Mouse (Mus musculus) adrenal gland, postnatal 10 days (tissue): ENCODE measurements around the gene Plrg1. TPM values are rescaled to one million over a fixed set of nuclear protein-coding genes. Genes with fewer than 3 reads are reported as not detected.

Experiments used
- total RNA-seq, 2 experiments: library from RNA; stranded (reverse); gene quantifications; 2 replicates each; pipeline ENCODE4 v1.2.3; 2021

Plrg1 gene
- total RNA-seq, 2 experiments from 2014 or later = 44.2 to 45.3 TPM

Other genes with a start within 250 kb of the Plrg1 start
- gene Rbm46, start 179.0 kb upstream of the Plrg1 start, total RNA-seq = 1 to 10 TPM; 1.1 to 1.2 TPM
- gene Lrat, start 151.5 kb upstream of the Plrg1 start, total RNA-seq = 1 to 10 TPM; 1.1 to 1.4 TPM
- gene Fgg, start 47.8 kb upstream of the Plrg1 start, total RNA-seq = 100 to 1,000 TPM; 236 to 622 TPM
- 100 to 1,000 TPM; 274 to 777 TPM for gene Fga, start 29.4 kb upstream of the Plrg1 start, total RNA-seq
- gene Fgb, start 5.7 kb upstream of the Plrg1 start, total RNA-seq = 100 to 1,000 TPM; 122 to 356 TPM
- gene Dchs2, start 72.4 kb downstream of the Plrg1 start, total RNA-seq = 1 to 10 TPM; 1.7 to 2.4 TPM